Mouse (Mus musculus) midbrain, embryonic 14.5 days (tissue): Measurements from ENCODE around the gene Fam71d. TPM values are rescaled to one million over a fixed set of nuclear protein-coding genes. Genes with fewer than 3 reads are reported as not detected.

Experiments used
- polyA plus RNA-seq: library from polyadenylated mRNA; unstranded; fragments of >200 nt; fragmentation: Nextera tagmentation; extraction: Ambion mirVana; gene quantifications from 2 replicates; pipeline ENCODE4 v1.2.1, GENCODE M21; 2014

Gene Fam71d
- polyA plus RNA-seq, 1 experiment from 2014 or later: not detected

Other genes with a start within 250 kb of the Fam71d start
- gene Mpp5, start 57.4 kb downstream of the Fam71d start, polyA plus RNA-seq: 16.0 and 19.5 TPM in 2 replicates
- 141 and 165 TPM in 2 replicates for gene Atp6v1d, start 170.1 kb downstream of the Fam71d start, polyA plus RNA-seq
- gene Eif2s1, start 170.3 kb downstream of the Fam71d start, polyA plus RNA-seq: 132 and 143 TPM in 2 replicates
- gene Plek2, start 215.4 kb downstream of the Fam71d start, polyA plus RNA-seq: 0.92 and 1.3 TPM in 2 replicates